Mouse (Mus musculus) urinary bladder, postnatal 4 days (tissue): Measurements from ENCODE around the gene Nanp.
A peak's percentile ranks its signal among the peaks of the same experiment; 100 is the strongest.

Experiments
- DNase-seq, 2 experiments: peaks; one replicate each; pipeline ENCODE4 v3.0.0; 2021 to 2022; ENCODE audit warnings: low spot score in 2 of 2

The Nanp gene

GRCm38 (mm10) chr2:151039232-151039695 lies at the start of gene Nanp, which contains the start of gene Ninl:
TSS of gene Nanp (minus strand) at chr2:151039398.
TSS of gene Ninl (minus strand) at chr2:151039382.
- peak; percentile 92 to 97 for DNase-seq

GRCm38 (mm10) chr2:151056637-151057036 lies 17.4 kb upstream of the Nanp start:
- no peak for DNase-seq

- no peak for DNase-seq
Measured at GRCm38 (mm10) chr2:151040411-151040810, 1.2 kb upstream of the Nanp start.

GRCm38 (mm10) chr2:151039726-151040125 lies 528 bp upstream of the Nanp start:
- no peak for DNase-seq

- peak in 1 of 2 experiments; percentile 62 for DNase-seq
Measured at GRCm38 (mm10) chr2:151038811-151039222, 381 bp downstream of the Nanp start.

GRCm38 (mm10) chr2:151037876-151038552 lies 1.2 kb downstream of the Nanp start:
- DNase-seq: no peak

- DNase-seq: no peak
Measured at GRCm38 (mm10) chr2:151037292-151037691, 1.9 kb downstream of the Nanp start.

- DNase-seq: no peak
Measured at GRCm38 (mm10) chr2:151036721-151037120, 2.5 kb downstream of the Nanp start.

- DNase-seq: no peak
Measured at GRCm38 (mm10) chr2:151034435-151034834, 4.8 kb downstream of the Nanp start.

- no peak for DNase-seq
Measured at GRCm38 (mm10) chr2:151021158-151021557, 18.0 kb downstream of the Nanp start.

- no peak for DNase-seq
Measured at GRCm38 (mm10) chr2:151015316-151015715, 23.9 kb downstream of the Nanp start.

GRCm38 (mm10) chr2:151011273-151011672 lies 27.9 kb downstream of the Nanp start:
- DNase-seq: no peak

- DNase-seq: no peak
Measured at GRCm38 (mm10) chr2:151009515-151010085, 29.6 kb downstream of the Nanp start.

GRCm38 (mm10) chr2:151008939-151009509 lies 30.2 kb downstream of the Nanp start:
- DNase-seq: peak; percentile 77 to 79

GRCm38 (mm10) chr2:151008517-151008932 lies 30.7 kb downstream of the Nanp start:
- no peak for DNase-seq

- no peak for DNase-seq
Measured at GRCm38 (mm10) chr2:151008006-151008405, 31.2 kb downstream of the Nanp start.

GRCm38 (mm10) chr2:151006281-151006945 lies 32.8 kb downstream of the Nanp start:
- no peak for DNase-seq

GRCm38 (mm10) chr2:151004390-151004789 lies 34.8 kb downstream of the Nanp start:
- no peak for DNase-seq

- DNase-seq: no peak
Measured at GRCm38 (mm10) chr2:151003796-151004195, 35.4 kb downstream of the Nanp start.

- no peak for DNase-seq
Measured at GRCm38 (mm10) chr2:151001619-151002175, 37.5 kb downstream of the Nanp start.

GRCm38 (mm10) chr2:151000402-151001178 lies 38.6 kb downstream of the Nanp start:
- DNase-seq: no peak
